Mouse (Mus musculus): ENCODE results near the gene Tmem218. TPM values are rescaled to one million over a fixed set of nuclear protein-coding genes. Genes with fewer than 3 reads are reported as not detected.
A peak's percentile ranks its signal among the peaks of the same experiment; 100 is the strongest.

The Tmem218 gene
- polyA plus RNA-seq (2016; fragmentation: Nextera tagmentation; extraction: Ambion mirVana): 15.4 and 16.2 TPM in 2 replicates

DNA sequence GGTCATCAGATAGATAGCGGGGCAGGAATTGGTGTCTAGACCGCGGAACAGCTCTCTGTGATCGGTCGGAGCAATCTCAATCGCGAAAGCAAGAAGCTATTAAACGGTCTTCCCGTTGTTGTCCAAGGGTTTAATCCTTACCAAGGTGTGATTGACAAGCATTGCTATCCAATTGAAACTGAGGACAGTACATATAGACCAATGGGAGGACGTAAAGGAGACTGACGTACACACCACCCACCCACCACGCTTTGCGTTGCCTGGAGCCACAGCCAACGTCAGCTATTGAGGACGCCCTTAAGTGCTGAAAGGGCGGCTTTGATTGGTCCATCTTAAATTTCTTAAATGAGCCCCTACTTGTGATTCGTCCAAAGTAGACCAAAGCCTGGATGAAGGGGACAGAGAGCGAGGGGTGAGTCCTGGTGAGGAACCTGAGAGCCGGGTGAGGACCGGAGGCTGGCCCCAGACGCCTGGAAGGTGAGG is at the start of gene Tmem218:
Gene Tmem218 (plus strand): TSS at position 295 of the 483 bp plus-strand sequence.
- Histone ChIP-seq H3K36me3 (no peaks in the 10 kb centered on the region), H3K27me3 (no peaks in the 10 kb centered on the region), H3K27ac (replicated peaks) (peak within 1 kb of the TSS; percentile 86), H3K4me1 (peaks cover 17% of the 10 kb centered on the region), H3K9ac (replicated peaks) (peak within 1 kb of the TSS; percentile 76), H3K4me3 (peak within 1 kb of the TSS; percentile 73), H3K4me2 (replicated peaks) (peak within 1 kb of the TSS; percentile 71), H3K9me3 (no peaks in the 10 kb centered on the region)
- ATAC-seq (ENCODE audit: low FRiP score, low read depth): peak; percentile 100
- WGBS: under 1% methylated on average over 21 of the region's 21 CpGs

DNA sequence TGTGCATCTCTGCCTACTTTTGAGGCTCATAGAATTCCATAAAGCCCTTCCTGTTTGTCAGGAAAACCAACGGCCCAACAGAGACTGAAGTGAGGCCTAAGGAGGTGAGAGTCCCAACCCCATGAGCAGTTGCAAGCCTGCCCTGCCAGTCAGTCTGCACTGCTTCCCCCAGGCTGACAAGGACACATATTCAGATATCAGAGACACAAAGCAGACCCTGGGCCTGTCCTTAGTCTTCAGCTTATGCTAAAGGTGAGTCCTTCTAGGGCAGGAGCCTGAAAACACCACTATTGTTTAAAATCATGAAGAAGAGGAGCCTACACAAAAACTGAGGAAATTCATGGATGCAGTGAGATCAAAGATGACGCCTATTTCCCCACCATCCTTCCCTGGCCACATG is 47.3 kb upstream of the Tmem218 start:
- H3K4me2 ChIP-seq (replicated peaks): no peak overlapping the region
- no peak overlapping the region for H3K4me3 ChIP-seq
- no peak overlapping the region for H3K27ac ChIP-seq (replicated peaks)
- no peaks in the 10 kb centered on the region for H3K36me3 ChIP-seq
- no peak for ATAC-seq (ENCODE audit: low FRiP score, low read depth)
- H3K9me3 ChIP-seq: no peaks in the 10 kb centered on the region
- 0 out of 2 replicates have a peak, but pooled peaks cover 1% of the 10 kb centered on the region for H3K27me3 ChIP-seq
- H3K4me1 ChIP-seq: peaks cover 7% of the 10 kb centered on the region; the same call in 1 of the 2 replicates
- H3K9ac ChIP-seq (replicated peaks): no peak overlapping the region
- 93% methylated on average over 2 of the region's 2 CpGs for WGBS

DNA sequence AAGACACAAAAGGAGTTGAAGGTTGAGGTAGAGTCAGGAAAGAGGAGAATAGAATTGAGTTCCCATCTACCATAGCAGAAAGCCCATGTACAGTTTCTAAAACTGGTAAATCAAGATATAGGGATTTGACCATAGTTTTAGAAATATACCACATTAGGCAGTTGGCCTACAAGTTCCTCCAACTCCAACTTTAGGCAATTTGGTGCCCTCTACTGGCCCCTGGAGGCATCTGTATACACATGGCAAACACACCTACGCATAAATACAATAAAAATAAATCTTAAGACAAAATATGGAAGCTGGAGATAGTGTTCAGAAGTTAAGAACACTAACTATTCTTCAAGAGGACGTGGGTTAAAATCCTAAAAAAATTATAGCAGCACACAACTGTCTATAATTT is 41.1 kb upstream of the Tmem218 start:
- no peak for ATAC-seq (ENCODE audit: low FRiP score, low read depth)
- H3K27ac ChIP-seq (replicated peaks): no peak overlapping the region
- no peaks in the 10 kb centered on the region for H3K9me3 ChIP-seq
- no peaks in the 10 kb centered on the region for H3K27me3 ChIP-seq
- no peaks in the 10 kb centered on the region for H3K4me1 ChIP-seq
- H3K4me3 ChIP-seq: no peak overlapping the region
- H3K9ac ChIP-seq (replicated peaks): no peak overlapping the region
- 78% methylated on average over 2 of the region's 2 CpGs for WGBS
- no peaks in the 10 kb centered on the region for H3K36me3 ChIP-seq
- H3K4me2 ChIP-seq (replicated peaks): no peak overlapping the region

DNA sequence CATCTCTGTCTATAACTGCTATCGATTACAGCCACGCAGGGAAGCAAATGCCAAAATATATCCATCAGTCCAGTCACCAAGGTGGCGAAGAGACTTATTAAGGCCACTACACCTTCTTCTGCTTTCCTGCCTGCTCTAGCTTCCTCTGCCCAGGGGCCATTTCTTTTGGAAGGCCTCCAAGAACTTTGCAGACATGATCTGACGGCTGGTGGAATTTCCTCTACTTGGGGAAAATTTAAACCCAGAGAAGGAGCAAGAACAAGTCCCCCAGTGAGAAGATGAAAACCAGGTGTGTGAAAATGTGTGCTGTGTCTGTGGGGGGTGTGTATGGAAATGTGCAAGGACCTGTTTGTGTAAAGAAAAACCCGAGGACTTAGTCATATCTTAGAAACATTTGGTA is 34.6 kb upstream of the Tmem218 start:
- peaks cover 15% of the 10 kb centered on the region for H3K4me1 ChIP-seq
- H3K27me3 ChIP-seq: peaks cover 7% of the 10 kb centered on the region; the same call in 1 of the 2 replicates
- no peak overlapping the region for H3K4me2 ChIP-seq (replicated peaks)
- no peak overlapping the region for H3K4me3 ChIP-seq
- no peaks in the 10 kb centered on the region for H3K36me3 ChIP-seq
- no peak overlapping the region for H3K9ac ChIP-seq (replicated peaks)
- ATAC-seq (ENCODE audit: low FRiP score, low read depth): no peak
- H3K27ac ChIP-seq (replicated peaks): no peak overlapping the region
- H3K9me3 ChIP-seq: no peaks in the 10 kb centered on the region
- WGBS: 77% methylated on average over 5 of the region's 5 CpGs

DNA sequence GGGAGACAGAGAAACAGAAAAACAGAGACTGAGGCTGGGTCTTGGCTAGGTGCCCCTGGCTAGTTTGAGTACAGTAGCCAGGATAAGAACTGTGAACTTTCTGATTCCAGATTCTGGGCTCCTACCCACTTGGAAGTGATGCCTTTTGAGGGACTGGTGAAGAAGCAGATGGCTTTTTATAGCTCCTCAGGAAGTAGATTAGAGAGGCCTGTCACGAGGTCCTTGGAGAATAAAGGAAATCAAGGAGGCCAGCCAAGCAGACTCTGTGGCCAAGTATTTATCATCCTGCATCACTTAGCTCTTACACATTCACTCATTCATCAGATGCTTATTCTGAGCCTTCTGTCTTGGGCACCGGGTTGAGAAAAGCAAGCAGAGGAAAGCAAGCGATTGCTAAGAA is 32.0 kb upstream of the Tmem218 start:
- ATAC-seq (ENCODE audit: low FRiP score, low read depth): no peak
- H3K36me3 ChIP-seq: no peaks in the 10 kb centered on the region
- no peak overlapping the region for H3K27ac ChIP-seq (replicated peaks)
- H3K4me2 ChIP-seq (replicated peaks): no peak overlapping the region
- no peak overlapping the region for H3K4me3 ChIP-seq
- H3K27me3 ChIP-seq: peaks cover 7% of the 10 kb centered on the region; the same call in 1 of the 2 replicates
- WGBS: 72% methylated on average over 3 of the region's 3 CpGs
- H3K9me3 ChIP-seq: no peaks in the 10 kb centered on the region
- H3K4me1 ChIP-seq: peaks cover 38% of the 10 kb centered on the region
- no peak overlapping the region for H3K9ac ChIP-seq (replicated peaks)

DNA sequence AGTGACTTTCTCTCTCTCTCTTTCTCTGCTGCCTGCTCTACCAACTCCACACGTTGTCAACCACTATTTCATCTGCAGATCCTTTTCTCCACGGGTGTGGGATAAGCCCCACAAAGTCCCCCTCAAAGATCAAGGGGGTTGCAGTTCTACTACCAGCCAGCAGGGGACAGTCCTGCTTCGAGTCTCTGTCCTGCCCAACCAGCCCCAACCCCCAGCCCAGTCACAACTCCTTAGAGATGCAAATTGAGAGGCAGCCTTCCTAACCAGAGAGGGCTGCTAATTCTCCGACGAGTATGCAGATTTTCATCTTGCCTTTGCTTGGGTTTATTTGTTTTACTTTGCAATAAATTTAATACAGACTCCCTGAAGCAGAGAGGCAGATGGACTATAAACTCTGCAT is 30.9 kb upstream of the Tmem218 start:
- Histone ChIP-seq H3K4me2 (replicated peaks) (peak overlapping the region; percentile 37), H3K36me3 (no peaks in the 10 kb centered on the region), H3K4me1 (peaks cover 45% of the 10 kb centered on the region), H3K9ac (replicated peaks) (no peak overlapping the region), H3K9me3 (no peaks in the 10 kb centered on the region), H3K4me3 (no peak overlapping the region), H3K27me3 (peaks cover 7% of the 10 kb centered on the region; the same call in 1 of the 2 replicates), H3K27ac (replicated peaks) (peak overlapping the region; percentile 68)
- ATAC-seq (ENCODE audit: low FRiP score, low read depth): peak; percentile 84
- WGBS: under 1% methylated on average over 5 of the region's 5 CpGs

DNA sequence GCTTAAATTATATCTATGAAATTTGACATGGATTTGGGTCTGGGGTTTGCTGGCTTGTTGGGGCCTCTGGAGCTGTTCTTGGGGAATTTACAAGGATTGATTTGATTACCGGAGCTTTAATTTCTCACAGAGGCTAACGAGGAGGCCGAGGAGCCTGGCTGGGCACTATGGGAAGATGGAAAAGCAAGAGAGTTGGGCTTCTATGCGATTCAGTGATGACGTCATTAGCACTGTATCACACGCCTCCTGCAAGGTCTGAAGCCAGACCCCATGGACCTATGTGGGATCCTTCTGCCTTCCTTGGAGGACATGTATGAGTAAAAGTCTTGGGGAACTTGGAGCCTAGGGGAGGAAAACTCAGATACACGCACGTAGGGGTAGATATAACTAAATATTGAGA is 30.5 kb upstream of the Tmem218 start:
- no peaks in the 10 kb centered on the region for H3K36me3 ChIP-seq
- H3K27ac ChIP-seq (replicated peaks): peak overlapping the region; percentile 68
- WGBS: 32% methylated on average over 8 of the region's 8 CpGs
- H3K4me3 ChIP-seq: no peak overlapping the region
- no peak overlapping the region for H3K9ac ChIP-seq (replicated peaks)
- ATAC-seq (ENCODE audit: low FRiP score, low read depth): peak; percentile 48
- H3K4me1 ChIP-seq: peaks cover 45% of the 10 kb centered on the region
- peak overlapping the region; percentile 37 for H3K4me2 ChIP-seq (replicated peaks)
- no peaks in the 10 kb centered on the region for H3K9me3 ChIP-seq
- H3K27me3 ChIP-seq: peaks cover 7% of the 10 kb centered on the region; the same call in 1 of the 2 replicates

DNA sequence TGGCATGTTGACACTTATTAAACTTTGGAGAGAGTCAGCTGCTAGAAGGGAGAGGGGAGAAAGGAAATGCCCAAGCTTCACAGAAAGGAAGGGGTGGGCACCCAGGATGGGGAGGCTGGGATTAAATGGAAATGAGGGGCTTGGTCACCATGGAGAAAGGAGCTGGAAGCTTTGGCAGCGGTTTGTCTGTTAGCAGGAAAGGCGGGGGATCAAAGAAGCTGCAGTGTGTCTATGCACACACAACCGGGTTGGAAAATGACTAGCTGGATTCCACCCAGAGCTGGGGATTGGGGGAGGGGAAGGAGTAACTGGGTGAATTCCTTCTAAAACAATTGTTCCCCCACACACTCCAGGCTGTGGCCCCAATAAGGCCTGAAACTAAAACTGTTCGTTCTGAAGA is 29.1 kb upstream of the Tmem218 start:
- H3K4me1 ChIP-seq: peaks cover 50% of the 10 kb centered on the region

DNA sequence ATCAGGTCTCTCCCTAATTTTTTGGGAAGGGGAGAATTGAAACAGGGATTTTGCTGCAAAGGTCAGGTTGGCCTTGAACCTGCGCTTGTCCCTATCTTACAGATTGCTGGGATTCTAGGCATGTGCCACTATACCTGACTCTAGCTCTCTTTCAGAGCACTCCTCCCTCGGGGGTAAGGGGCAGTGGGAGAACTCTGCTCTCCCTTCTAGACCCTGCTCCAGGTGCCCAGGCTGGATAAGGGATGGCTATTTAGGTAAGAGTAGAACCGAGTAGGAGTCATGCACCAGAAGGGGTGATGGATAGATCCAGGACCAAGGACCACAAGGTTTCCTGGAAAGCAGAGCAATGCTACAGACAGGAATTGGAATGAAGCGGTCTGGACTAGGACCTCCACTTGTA is 28.4 kb upstream of the Tmem218 start:
- Histone ChIP-seq H3K4me1 (peaks cover 50% of the 10 kb centered on the region), H3K4me2 (replicated peaks) (peak overlapping the region; percentile 31; the same call in 1 of the 2 replicates), H3K9ac (replicated peaks) (0 out of 2 replicates have a peak overlapping the region, but pooled peaks have one; percentile 15), H3K27ac (replicated peaks) (peak overlapping the region; percentile 68), H3K27me3 (peaks cover 7% of the 10 kb centered on the region; the same call in 1 of the 2 replicates), H3K36me3 (no peaks in the 10 kb centered on the region), H3K9me3 (no peaks in the 10 kb centered on the region), H3K4me3 (no peak overlapping the region)
- 81% methylated on average over 4 of the region's 4 CpGs for WGBS
- no peak for ATAC-seq (ENCODE audit: low FRiP score, low read depth)

More for the DNA sequence above, 29.1 kb upstream of the Tmem218 start:
- peak; percentile 73 for ATAC-seq (ENCODE audit: low FRiP score, low read depth)
- H3K36me3 ChIP-seq: no peaks in the 10 kb centered on the region
- 0 out of 2 replicates have a peak overlapping the region, but pooled peaks have one; percentile 15 for H3K9ac ChIP-seq (replicated peaks)
- H3K9me3 ChIP-seq: no peaks in the 10 kb centered on the region
- no peak overlapping the region for H3K4me3 ChIP-seq
- H3K27ac ChIP-seq (replicated peaks): peak overlapping the region; percentile 68
- WGBS: 5% methylated on average over 4 of the region's 4 CpGs
- H3K4me2 ChIP-seq (replicated peaks): peak overlapping the region; percentile 31
- H3K27me3 ChIP-seq: peaks cover 7% of the 10 kb centered on the region; the same call in 1 of the 2 replicates

DNA sequence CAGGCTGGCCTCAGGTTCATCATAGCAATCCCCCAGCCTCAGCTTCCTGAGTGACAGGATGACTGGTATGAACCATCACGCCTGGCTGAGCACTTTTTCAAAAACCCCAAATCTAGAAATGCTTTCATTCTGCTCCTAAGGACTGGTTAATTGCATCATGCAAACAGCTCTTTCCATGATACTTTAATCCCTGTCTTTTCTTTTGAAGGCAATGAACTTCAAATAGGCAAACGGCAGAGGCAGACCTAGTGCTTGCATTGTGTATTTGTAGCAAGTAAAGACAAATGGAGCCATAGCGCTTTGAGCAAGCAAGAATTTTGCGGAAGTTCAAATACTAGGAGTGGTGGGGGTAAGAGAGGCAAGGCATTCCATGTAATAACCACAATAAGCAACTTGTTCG is 26.4 kb upstream of the Tmem218 start:
- WGBS: 32% methylated on average over 5 of the region's 5 CpGs
- Histone ChIP-seq H3K9me3 (no peaks in the 10 kb centered on the region), H3K4me3 (no peak overlapping the region), H3K27ac (replicated peaks) (peak overlapping the region; percentile 42; the same call in 1 of the 2 replicates), H3K4me2 (replicated peaks) (no peak overlapping the region), H3K9ac (replicated peaks) (no peak overlapping the region), H3K4me1 (peaks cover 50% of the 10 kb centered on the region), H3K36me3 (no peaks in the 10 kb centered on the region), H3K27me3 (no peaks in the 10 kb centered on the region)
- no peak for ATAC-seq (ENCODE audit: low FRiP score, low read depth)

DNA sequence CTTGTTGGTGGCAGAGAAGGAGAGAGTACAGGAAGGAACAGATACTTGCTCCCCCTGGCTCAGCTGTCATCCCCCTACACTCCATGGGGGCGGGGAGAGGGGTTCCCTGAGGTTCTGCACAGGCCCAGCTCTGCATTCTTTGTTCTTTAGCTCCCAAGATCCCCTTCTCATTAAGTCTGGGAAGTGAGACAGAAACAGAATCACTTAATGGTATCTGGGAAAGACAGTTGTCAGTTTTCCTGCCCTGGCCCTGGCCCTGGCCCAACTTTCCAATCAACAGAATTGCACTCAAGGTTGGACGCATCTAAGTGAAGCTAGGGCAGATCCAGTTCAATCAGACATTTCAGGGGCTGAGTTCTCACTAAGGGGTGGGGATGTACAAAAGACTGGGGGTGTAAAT is 24.8 kb upstream of the Tmem218 start:
- 74% methylated on average over 2 of the region's 2 CpGs for WGBS

DNA sequence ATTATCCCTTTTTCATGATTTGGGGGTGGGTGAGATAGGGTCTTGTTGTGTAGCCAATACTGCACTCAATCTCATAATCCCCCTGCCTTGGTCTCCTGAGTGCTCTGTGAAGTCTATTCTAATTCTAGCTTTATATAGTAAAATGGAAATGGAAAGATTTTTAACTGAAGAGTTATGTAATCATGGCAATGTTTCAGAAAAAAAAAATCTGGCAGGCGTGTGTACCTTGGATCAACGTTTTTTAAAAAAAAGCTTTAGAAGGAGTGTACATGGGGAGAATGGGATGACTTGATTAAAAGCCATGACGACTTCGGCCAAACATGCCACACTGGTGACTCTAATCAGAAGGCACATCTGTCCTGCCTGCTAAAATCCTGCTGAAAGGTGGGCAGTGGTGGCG is 20.6 kb upstream of the Tmem218 start:
- no peak for ATAC-seq (ENCODE audit: low FRiP score, low read depth)
- no peaks in the 10 kb centered on the region for H3K36me3 ChIP-seq
- WGBS: 94% methylated on average over 5 of the region's 5 CpGs
- no peak overlapping the region for H3K4me2 ChIP-seq (replicated peaks)
- no peak overlapping the region for H3K9ac ChIP-seq (replicated peaks)
- no peak overlapping the region for H3K27ac ChIP-seq (replicated peaks)
- H3K9me3 ChIP-seq: 0 out of 2 replicates have a peak, but pooled peaks cover 2% of the 10 kb centered on the region
- H3K4me3 ChIP-seq: no peak overlapping the region
- H3K4me1 ChIP-seq: peaks cover 5% of the 10 kb centered on the region; the same call in 1 of the 2 replicates
- no peaks in the 10 kb centered on the region for H3K27me3 ChIP-seq

More for the DNA sequence above, 24.8 kb upstream of the Tmem218 start:
- no peaks in the 10 kb centered on the region for H3K27me3 ChIP-seq
- ATAC-seq (ENCODE audit: low FRiP score, low read depth): no peak
- H3K4me2 ChIP-seq (replicated peaks): no peak overlapping the region
- no peaks in the 10 kb centered on the region for H3K36me3 ChIP-seq
- H3K4me3 ChIP-seq: no peak overlapping the region
- H3K4me1 ChIP-seq: peaks cover 37% of the 10 kb centered on the region
- H3K27ac ChIP-seq (replicated peaks): no peak overlapping the region
- no peaks in the 10 kb centered on the region for H3K9me3 ChIP-seq
- no peak overlapping the region for H3K9ac ChIP-seq (replicated peaks)
